Mouse (Mus musculus): ENCODE results near the gene Sclt1.
A peak's percentile ranks its signal among the peaks of the same experiment; 100 is the strongest.

Sclt1 gene

DNA sequence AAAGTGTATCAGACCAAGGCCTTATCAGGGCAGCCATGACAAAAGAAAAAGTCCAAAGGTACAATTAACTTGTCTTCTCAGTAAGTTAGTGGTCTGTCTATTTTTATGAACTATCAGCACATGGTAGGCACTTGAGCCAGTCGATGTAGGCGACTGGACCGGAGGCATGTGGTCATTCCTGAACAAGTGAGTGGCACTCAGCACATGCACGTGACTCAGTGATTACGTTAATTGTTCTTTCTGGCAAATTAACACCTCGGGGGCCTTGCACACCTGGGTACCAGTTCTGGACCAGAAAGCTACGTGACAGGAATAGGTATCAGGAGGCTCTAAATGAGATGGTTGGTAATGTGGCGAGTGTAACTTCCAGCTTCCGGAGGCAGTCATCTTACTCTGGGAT is 135.3 kb downstream of the Sclt1 start:
- no peak for DNase-seq (ENCODE audit: low read depth, low spot score)

DNA sequence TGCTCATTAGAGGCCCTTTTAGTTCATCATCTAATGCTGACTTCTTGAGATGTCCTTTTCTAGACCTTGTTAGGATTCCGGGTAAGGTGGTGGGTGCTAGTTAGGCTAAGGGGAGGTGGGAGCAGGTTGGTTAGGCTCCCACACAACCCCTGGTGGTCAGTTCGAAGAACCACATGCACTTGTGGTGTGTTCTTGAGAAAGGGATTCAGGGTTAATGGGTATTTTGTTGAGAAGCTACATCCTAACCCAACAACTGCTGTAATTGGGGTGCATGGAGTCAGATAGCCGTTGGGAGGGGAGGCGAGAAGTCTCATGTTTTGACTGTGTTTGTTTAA is 136.0 kb downstream of the Sclt1 start:
- peak; percentile 51 for DNase-seq (ENCODE audit: low read depth, low spot score)

DNA sequence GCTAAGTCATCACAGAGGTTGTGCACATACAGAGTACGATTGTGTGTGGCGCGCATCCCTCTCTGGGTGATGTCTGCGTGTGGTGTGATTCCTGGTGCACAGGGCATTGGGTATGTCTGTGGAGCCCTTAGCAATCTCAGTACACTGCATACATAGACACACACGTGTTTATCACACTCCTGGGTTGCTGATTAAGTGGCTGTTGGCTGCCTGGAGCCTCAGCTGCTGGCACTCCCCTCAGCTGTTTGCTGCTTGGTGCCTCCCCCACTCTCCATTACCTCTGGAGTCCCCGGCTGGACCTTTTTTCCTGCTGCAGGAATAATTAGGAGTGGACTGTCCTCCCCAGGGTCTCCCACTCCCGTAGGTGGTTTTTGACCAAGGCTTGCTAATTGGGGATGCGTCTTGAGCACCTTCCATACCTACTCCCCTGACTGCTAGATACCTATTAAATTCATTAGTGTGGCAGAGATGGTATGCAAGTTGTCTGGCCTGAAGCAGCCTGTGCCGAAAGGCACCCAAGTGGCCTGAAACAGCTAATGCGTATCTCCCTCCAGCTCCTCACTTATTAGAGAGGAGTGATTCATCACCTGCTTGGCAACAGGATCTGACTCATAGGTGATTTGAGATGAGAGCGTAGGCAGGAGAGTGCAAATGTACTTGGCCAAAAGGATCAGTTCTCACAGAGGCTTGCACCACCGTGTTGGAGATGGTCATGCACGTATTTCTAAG is 136.5 kb downstream of the Sclt1 start:
- DNase-seq (ENCODE audit: low read depth, low spot score) = no peak

DNA sequence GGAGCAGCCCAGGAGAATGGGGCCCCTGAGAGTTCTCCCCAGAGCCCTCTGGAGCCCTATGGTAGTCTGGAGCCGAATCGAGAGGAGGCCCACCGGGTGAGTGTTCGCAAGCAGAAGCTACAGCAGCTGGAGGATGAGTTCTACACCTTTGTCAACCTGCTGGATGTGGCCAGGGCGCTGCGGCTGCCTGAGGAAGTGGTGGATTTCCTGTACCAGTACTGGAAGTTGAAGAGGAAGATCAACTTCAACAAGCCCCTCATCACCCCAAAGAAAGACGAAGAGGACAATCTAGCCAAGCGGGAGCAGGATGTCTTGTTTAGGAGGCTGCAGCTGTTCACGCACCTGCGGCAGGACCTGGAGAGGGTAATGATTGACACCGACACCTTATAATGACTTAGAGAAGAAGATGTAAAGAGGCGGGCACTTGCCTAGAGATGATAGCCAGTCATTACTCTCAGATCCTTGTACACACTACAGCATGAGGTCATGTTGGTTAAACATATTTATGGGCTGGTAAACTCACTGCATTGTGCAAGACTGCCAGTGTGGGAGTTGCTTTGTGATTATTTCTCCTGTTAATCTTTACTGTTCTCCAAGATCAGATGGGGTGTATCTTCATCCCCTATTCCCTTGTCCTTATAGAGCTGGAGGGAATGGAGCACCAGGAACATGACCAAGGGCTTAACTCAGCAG is 137.5 kb downstream of the Sclt1 start:
- no peak for DNase-seq (ENCODE audit: low read depth, low spot score)

DNA sequence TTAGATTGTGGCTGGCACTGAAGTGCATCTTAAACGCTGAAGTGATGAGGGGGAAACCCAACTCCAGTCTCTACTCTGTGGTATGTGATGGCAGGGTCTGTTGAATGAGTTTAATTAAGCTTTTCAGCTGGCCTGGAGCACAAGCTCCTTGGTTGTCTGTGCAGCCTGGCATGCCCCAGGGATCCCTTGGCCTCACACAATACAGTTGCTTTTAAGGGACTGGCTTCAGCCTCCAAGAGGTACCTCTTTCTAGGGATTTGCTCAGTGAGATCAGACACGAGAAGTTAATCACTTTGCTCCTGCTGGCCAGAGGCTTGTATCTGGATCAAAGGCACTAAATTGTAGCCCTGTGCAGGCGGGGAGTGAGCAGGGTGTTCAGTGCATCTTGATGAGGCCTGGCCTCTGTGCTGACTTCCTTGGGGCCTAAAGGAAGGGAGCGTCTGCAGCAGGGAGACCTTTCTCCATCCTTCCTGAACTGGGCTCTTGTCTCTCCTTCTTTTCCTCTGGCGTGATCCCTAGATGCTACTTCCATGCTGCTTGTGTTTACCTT is 138.8 kb downstream of the Sclt1 start:
- DNase-seq (ENCODE audit: low read depth, low spot score) = no peak

DNA sequence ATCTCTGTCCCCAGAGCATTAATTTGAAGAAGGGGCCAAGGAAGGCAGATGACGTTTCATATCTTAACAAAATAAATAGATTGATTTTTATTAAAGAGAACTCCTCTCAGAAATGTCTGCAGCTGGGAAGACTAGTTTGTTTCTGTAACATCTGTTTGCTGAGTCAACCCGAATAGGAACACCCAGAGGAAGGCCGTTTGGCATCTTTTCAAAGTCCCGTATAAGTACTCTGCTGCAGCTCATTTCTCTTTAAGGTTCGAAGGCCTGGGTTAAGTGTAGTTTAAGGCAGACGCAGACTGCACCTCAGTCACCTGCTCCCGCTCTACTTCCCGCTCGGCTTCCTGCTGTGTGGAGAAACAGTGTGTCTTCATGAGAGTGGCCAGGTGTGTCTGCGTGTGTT is 139.4 kb downstream of the Sclt1 start:
- DNase-seq (ENCODE audit: low read depth, low spot score) = no peak

DNA sequence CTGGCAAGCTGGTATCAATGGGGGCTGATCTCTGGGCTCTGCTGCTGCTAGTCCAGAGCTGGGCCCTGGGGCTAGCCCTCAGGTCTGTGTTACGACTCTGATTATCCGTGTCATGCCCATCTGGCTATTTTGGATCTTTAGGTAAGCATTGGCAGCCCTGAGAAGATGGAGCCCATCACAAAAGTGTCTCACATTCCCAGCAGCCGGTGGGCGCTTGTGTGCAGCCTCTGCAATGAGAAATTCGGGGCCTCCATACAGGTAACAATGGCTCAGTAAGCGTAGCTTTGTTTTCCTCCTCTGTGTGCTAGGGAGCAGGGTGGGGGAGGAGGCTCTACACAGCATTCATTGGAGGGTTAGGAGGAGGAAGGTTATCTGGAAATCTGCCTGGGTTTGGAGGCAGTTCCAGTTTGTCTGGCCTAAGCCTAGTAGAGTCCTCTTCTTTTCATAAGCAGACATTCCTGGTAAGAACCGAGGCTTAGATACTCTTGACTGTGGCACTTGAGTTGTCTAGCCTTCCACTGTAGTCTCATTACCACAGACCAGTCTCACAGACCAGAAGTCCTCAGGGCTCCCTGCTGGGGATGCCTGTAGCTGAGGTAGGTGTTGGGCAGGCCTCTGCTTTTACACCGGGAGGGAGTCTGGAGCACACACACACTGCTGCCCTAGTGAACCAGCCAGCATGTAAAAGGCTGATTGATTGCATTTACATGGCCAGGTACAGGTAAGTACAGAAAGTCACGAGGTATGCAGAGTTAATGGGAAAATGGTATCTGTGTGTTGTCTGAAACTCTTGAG is 140.9 kb downstream of the Sclt1 start:
- DNase-seq (ENCODE audit: low read depth, low spot score) = peak; percentile 44

DNA sequence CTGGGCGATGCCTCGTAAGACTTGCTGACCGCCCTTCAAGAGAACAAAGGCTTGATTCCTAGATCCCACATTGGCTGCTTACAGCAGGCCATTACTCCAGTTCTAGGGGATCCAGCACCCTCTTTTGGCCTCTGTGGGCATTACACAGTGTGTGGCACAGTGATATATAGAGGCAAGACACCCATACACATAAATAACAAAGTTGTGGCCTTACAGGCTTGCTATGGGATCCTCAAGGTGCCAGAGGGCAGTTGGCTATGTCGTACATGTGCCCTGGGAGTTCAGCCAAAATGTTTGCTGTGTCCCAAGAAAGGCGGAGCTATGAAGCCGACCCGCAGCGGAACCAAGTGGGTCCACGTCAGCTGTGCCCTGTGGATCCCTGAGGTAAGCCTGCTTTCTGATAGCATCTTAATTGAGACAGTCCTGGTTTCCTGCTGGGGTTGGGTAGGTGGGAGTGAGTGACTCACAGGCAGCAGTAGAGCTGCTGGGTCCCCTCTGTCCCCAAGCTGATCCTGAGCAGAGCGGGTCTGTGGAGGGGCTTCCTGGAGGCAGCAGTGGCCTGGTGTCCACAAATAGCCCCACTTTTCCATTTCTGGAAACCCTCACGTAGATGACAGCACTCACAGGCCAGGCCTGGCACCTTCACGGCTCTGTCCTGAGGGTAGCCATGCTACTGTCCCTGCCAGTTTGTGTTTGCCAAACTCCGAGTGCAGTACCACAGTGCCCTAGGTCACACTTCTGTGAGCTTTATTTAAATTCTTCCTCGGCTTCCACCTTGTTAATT is 142.3 kb downstream of the Sclt1 start:
- peak; percentile 74 for DNase-seq (ENCODE audit: low read depth, low spot score)

DNA sequence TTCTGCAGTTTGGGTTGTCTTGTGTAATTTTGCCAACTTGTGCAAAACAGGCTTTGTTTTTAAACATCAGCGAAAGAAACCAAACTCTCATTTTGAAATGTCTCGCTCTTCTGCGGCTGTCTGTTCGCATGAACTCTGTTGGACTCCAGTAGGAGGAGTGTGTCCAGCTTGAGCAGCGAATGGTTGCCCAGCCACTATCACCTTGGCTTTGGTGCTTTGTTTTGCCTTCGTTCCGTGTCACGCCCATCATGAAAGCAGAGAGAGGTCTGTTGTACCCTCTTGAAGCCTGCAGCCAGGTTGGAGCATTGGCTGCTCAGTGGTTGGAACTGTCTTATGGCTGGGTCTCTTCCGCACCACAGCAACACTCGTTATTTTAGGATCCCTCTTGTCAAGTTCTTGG is 143.1 kb downstream of the Sclt1 start:
- DNase-seq (ENCODE audit: low read depth, low spot score) = no peak

DNA sequence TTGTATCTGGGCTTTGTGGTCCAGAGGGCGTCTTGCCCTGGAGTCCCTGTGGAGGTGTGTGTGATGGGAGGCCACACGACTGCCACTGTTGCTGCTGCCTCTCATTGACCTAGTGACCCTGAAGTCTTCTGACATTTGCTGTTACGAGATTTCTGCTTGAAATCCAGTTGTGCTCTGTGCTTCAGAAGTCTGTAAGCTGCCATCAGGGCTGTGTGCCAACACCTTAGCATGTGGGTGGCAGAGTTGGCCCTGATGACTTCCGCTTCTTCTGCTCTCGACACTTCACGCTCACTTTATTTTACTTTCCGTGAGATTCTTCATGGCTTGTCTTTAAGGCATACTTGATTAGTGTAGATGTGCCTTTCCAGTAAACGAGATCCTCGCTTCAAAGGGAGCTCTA is 143.9 kb downstream of the Sclt1 start:
- DNase-seq (ENCODE audit: low read depth, low spot score) = no peak

DNA sequence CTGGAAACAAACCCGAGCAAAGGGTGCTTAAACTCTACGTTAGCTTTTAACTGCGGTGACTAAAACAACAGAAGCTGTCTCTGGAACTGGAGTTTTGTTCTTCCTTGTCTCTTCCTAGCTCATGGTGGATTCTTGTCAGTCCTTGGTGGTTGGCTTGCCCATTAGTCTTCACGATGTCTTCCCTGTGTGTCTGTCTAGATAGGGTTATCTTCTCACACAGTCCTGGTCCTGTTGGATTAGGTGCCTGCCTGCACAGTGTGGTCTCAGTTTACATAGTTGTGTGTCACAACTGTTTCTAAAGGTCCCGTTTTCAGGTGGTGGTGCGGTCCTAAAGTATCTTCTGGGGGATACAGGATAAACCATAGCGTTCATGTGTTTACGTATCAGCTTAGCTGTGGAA is 145.3 kb downstream of the Sclt1 start:
- no peak for DNase-seq (ENCODE audit: low read depth, low spot score)

DNA sequence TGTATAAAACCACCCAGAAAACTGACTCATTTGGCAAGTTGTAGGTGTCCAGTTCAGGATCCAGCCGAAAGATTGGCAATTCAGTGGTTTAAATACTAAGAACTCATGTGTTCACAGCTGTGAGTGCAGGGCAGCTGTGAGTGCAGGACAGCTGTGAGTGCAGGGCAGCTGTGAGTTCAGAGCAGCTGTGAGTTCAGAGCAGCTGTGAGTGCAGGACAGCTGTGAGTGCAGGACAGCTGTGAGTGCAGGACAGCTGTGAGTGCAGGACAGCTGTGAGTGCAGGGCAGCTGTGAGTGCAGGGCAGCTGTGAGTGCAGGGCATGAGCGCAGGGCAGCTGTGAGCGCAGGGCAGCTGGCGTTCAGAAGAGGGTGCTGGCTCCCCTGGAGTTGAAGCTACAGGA is 147.3 kb downstream of the Sclt1 start:
- DNase-seq (ENCODE audit: low read depth, low spot score) = no peak

DNA sequence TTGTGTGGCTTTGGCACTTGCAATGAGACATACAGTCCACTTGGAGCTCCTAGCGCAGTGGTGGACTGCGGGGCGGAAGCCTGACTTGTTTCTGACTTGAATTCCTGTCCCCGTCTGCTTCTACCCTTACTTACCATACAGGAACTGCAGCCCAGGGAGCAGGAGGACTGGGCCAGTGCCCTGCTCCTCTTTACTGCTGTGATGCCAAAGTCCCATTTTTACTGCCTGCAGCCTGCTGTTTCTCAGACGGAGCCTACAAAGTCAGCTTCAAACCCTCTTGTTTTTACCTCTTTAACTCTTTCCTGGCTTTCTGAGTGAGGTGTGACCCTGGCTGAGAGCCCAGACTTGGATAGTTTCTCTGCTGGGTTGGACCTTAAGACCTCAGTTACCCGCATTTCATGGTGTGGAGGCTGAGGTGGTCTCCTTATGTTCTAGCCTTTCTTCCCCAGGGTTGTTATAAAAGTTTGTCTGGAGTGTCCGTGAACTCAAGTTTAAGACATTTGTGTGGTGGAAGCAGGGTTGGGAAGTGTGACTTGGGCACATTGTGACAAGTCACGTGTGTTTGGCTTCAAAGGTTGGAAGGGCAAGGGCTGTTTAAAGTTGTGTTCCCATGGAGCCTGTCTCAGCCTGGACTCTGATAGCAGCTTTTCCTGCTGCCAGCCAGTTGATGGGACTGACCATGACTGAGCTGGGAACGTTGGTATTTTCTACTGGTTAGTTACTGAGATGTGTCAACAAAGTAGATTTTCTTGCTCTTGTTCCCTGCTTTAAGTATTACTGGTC is 148.0 kb downstream of the Sclt1 start:
- DNase-seq (ENCODE audit: low read depth, low spot score) = no peak

DNA sequence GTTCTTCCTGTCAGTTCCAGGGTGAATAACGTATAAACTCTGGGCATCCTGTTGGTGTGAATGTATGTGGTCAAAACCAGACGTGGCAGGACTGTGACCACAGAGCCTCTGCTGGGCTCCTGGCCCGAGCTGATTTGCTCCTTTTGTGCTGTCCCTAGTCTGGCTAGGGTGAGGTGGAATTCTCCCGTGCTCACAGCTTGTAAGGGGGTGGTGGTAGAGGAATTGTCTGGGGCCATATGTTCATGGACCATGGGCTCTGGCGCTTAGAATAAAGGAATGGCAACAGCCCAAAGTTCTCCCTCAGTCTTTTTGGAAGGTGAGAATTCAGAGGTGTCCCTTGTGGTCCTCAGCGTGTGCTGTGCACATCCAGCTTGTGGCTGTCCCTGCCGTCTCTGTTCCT is 149.5 kb downstream of the Sclt1 start:
- no peak for DNase-seq (ENCODE audit: low read depth, low spot score)

DNA sequence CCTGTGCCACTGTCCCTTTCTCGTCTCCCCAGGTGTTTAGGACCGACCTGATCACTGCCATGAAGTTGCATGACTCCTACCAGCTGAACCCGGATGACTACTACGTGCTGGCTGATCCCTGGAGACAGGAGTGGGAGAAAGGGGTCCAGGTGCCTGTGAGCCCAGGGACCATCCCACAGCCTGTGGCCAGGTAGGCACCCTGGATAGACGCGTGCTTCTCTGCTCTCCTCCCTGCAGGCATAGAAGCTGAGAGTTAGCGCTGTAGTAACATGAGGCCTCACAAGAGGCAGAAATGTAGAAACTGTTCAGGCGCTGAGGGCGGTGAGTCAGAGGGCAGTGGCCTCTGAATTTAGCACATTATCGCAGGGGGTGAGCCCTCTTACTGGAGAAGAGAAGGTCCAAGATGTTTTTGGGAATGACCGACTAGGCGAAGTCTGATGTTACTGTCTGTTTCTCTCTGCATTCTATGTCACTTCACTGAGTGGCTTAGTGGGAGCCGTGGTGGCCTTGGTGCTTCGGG is 150.6 kb downstream of the Sclt1 start:
- no peak for DNase-seq (ENCODE audit: low read depth, low spot score)

DNA sequence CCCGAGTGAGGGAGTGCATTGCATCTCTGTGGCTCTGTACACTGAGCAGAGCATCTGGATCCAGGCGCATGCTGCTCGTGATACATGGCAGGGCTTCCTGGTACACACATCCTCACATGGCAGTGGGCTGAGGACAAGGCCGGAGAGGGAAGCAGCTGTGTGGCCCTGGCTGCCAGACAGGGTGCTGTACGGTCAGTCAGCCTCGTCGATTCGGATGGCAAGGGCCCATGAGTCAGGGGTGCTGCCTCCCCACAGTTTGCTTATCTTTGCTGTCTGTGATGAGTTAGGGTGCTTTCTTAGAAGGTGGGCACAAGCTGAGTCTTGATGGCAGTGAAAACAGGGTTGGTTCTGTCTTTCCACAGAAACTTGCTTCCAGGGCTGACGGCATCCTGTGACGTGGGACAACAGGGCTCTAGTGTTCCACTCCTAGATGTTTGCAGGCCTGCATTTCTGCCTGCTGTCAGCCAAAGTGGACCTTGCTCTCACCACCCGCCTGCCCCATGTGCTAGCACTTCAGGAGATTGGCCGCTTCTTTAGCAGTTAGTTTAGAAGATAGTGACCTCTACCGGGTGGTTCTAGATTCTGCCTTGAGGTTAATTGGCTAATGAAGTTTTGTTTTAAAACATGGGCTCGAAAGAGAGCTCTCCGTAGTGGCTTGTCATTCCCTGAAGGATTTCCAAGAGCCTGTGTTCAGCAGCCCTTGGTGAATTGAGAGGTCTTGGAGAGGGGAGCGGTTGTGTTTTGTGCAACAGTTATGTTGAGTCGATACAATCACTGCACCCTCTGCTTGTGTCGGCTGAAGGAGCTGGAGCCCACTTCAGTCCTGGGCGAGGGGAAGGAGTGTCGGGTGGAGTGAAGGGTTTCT is 151.4 kb downstream of the Sclt1 start:
- DNase-seq (ENCODE audit: low read depth, low spot score) = no peak

DNA sequence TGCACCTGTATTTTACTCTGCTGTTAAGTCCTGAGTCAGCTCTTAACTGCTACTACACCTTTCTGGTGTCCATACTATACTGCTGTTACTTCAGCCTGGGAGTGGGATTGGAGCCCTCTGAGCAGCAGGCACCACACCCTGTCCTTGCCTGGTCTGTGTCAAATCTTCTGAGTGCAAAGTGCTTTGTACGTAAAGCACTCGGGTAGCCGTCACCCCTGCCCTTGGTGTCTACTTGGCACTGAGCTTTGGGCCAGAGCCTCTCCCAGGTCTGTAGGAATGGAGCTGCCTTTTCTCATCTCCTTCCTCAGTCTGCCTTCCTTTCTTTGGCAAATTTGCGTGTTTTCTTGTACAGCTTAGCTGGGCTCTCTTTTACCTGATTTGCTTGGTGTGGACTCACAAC is 152.3 kb downstream of the Sclt1 start:
- DNase-seq (ENCODE audit: low read depth, low spot score) = no peak

DNA sequence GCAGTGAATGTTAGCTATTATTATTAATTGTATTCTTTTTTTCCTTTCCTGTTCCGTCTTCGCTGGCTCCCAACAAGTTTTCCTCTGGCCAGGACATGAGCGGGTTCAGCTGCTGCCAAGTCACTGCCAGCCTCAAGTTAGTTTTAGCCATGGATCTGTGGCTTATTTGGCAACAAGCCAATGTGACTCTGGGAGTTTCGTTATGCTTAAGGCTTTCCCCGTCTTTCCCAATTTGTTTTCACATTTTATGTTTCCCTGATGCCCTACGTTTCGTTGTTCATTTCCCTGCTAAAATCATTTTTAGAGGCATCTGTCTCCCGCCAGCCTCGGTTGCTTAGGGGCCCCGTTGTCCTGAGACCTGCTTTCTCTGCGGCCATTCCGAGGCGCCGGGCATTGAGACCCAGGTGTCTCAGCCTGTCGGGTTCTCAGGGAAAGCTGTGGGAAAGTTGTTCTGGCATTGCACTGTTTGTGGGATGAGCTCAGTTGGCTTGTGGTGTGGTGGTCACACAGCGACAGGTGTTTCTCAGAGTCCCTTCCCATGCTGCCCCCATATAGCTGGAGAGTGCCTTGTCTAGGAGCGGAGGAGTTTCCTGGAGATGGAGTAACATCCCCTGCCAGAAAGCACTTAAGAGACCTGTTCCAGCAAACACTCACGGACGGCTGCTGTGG is 152.9 kb downstream of the Sclt1 start:
- no peak for DNase-seq (ENCODE audit: low read depth, low spot score)

DNA sequence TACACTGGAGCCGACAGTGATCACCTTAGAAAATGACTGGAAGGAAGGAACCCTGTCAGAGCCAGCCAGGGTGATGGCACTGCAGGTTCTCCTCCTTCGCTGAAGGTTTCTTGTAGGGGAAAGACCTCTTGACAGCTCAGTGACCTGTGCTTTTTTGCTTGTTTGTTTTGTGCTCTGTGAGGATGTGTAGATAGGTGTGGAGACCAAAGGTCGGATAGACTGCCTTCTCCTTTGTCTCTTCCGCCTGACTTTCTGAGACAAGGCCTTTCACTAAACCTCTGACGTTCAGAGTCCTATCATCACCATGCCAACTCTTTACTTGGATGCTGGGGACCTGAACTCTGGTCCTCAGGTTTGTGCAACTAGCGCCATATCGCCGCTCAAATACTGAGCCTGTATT is 153.8 kb downstream of the Sclt1 start:
- no peak for DNase-seq (ENCODE audit: low read depth, low spot score)
